Mouse (Mus musculus) MEL (cell line): Measurements from ENCODE around the gene Gnat1. TPM values are rescaled to one million over a fixed set of nuclear protein-coding genes. Genes with fewer than 3 reads are reported as not detected.

Source experiments
- DNase-seq: peaks from one replicate; pipeline ENCODE4 v3.0.0; 2011; ENCODE audit warnings: low read depth, low spot score
- H3K27ac ChIP-seq: 2 replicates; pipeline ENCODE4 v1.5.1; 2012; ENCODE audit warnings: low read depth, mild to moderate bottlenecking, control low read depth, low read length, moderate library complexity; ENCODE audit not compliant: control insufficient read depth
- H3K27me3 ChIP-seq, 2 experiments: fragments of 150-350 bp in 1 of 2; sonication (generic) in 1 of 2; 2 replicates each; pipeline ENCODE4 v1.6.1; 2012; ENCODE audit warnings: low read length in 2 of 2, mild to moderate bottlenecking in 2 of 2, improper control_type of control experiment in 1 of 2, moderate library complexity in 1 of 2; ENCODE audit not compliant: insufficient read depth in 2 of 2, control insufficient read depth in 1 of 2
- H3K36me3 ChIP-seq, 2 experiments: 2 replicates each; pipeline ENCODE4 v1.6.1; 2012 to 2014; ENCODE audit warnings: low read length in 2 of 2, improper control_type of control experiment in 1 of 2, inconsistent platforms in 1 of 2, mild to moderate bottlenecking in 1 of 2; ENCODE audit not compliant: insufficient read depth in 2 of 2, control insufficient read depth in 1 of 2
- H3K4me1 ChIP-seq, 2 experiments: fragments of 150-350 bp in 1 of 2; sonication (generic) in 1 of 2; 2 replicates each; pipeline ENCODE4 v1.6.1; 2012; ENCODE audit warnings: low read length in 2 of 2, improper control_type of control experiment in 1 of 2, mild to moderate bottlenecking in 1 of 2; ENCODE audit not compliant: insufficient read depth in 2 of 2, control insufficient read depth in 1 of 2
- H3K4me3 ChIP-seq, 2 experiments: fragments of 150-350 bp in 1 of 2; sonication (generic) in 1 of 2; 2 replicates each; pipeline ENCODE4 v1.5.1; 2012; ENCODE audit warnings: low read depth in 2 of 2, low read length in 2 of 2, mild to moderate bottlenecking in 2 of 2, moderate library complexity in 2 of 2, control low read depth in 1 of 2, improper control_type of control experiment in 1 of 2; ENCODE audit not compliant: control insufficient read depth in 1 of 2, insufficient read depth in 1 of 2
- H3K79me2 ChIP-seq: 2 replicates; pipeline ENCODE4 v1.6.1; 2012; ENCODE audit warnings: mild to moderate bottlenecking, low read length, moderate library complexity; ENCODE audit not compliant: control insufficient read depth, poor library complexity, insufficient read depth
- H3K9ac ChIP-seq: 2 replicates; pipeline ENCODE4 v1.6.1; 2012; ENCODE audit warnings: low read depth, mild to moderate bottlenecking, control low read depth, low read length, moderate library complexity; ENCODE audit not compliant: control insufficient read depth, poor library complexity, severe bottlenecking
- H3K9me3 ChIP-seq: fragments of 150-350 bp; sonication (generic); replicated peaks from 2 replicates; pipeline ENCODE4 v1.6.1; 2012; ENCODE audit warnings: mild to moderate bottlenecking, low read length, improper control_type of control experiment, moderate library complexity; ENCODE audit not compliant: insufficient read depth
- ETS1 ChIP-seq: IDR thresholded peaks from 2 replicates; pipeline ENCODE4 v1.6.1; 2012; ENCODE audit warnings: low read depth, mild to moderate bottlenecking, inconsistent platforms, low read length, improper control_type of control experiment, moderate library complexity
- HCFC1 ChIP-seq: IDR thresholded peaks from 2 replicates; pipeline ENCODE4 v1.6.1; 2012; ENCODE audit warnings: low read depth, mild to moderate bottlenecking, inconsistent platforms, low read length, improper control_type of control experiment, moderate library complexity
- JUND ChIP-seq: IDR thresholded peaks from 2 replicates; pipeline ENCODE4 v1.6.1; 2011; ENCODE audit warnings: low read depth, mild to moderate bottlenecking, improper control_type of control experiment, low read length
- NRF1 ChIP-seq: IDR thresholded peaks from 2 replicates; pipeline ENCODE4 v1.6.1; 2014; ENCODE audit warnings: low read depth, mild to moderate bottlenecking, inconsistent platforms, low read length, improper control_type of control experiment, moderate library complexity; ENCODE audit not compliant: poor library complexity, insufficient read depth, severe bottlenecking
- POLR2AphosphoS2 ChIP-seq: IDR thresholded peaks from 2 replicates; pipeline ENCODE4 v1.6.1; 2011; ENCODE audit warnings: low read length, improper control_type of control experiment
- POLR2AphosphoS5 ChIP-seq: IDR thresholded peaks from 2 replicates; pipeline ENCODE4 v1.6.1; 2012; ENCODE audit warnings: low read depth, borderline replicate concordance, mild to moderate bottlenecking, inconsistent platforms, low read length, moderate library complexity, mixed read lengths
- RCOR1 ChIP-seq: IDR thresholded peaks from 2 replicates; pipeline ENCODE4 v1.6.1; 2012; ENCODE audit warnings: low read depth, mild to moderate bottlenecking, inconsistent platforms, low read length, improper control_type of control experiment
- SIN3A ChIP-seq: IDR thresholded peaks from 2 replicates; pipeline ENCODE4 v1.6.1; 2012; ENCODE audit warnings: low read length, improper control_type of control experiment, inconsistent platforms
- TCF12 ChIP-seq: IDR thresholded peaks from 2 replicates; pipeline ENCODE4 v1.6.1; 2014; ENCODE audit warnings: low read depth, mild to moderate bottlenecking, inconsistent platforms, low read length, improper control_type of control experiment, moderate library complexity
- UBTF ChIP-seq: IDR thresholded peaks from 2 replicates; pipeline ENCODE4 v1.6.1; 2012; ENCODE audit warnings: low read depth, mild to moderate bottlenecking, inconsistent platforms, low read length, improper control_type of control experiment, moderate library complexity, borderline replicate concordance; ENCODE audit not compliant: insufficient read depth
- ZKSCAN1 ChIP-seq: IDR thresholded peaks from 2 replicates; pipeline ENCODE4 v1.6.1; 2012; ENCODE audit warnings: low read depth, mild to moderate bottlenecking, inconsistent platforms, low read length, improper control_type of control experiment, moderate library complexity
- ZNF384 ChIP-seq: IDR thresholded peaks from 2 replicates; pipeline ENCODE4 v1.6.1; 2012; ENCODE audit warnings: low read depth, mild to moderate bottlenecking, inconsistent platforms, low read length, improper control_type of control experiment
- polyA plus RNA-seq, 2 experiments: library from polyadenylated mRNA; stranded (reverse) in 1 of 2; unstranded in 1 of 2; fragments of >175 nt in 1 of 2; fragments of >200 nt in 1 of 2; gene quantifications; 2 replicates each; pipeline versions ENCODE4 v1.2.1 to v1.2.4; 2012; ENCODE audit warnings: low replicate concordance in 2 of 2, low read depth in 1 of 2; ENCODE audit not compliant: insufficient read length in 2 of 2, insufficient read depth in 1 of 2, missing spikeins in 1 of 2
- total RNA-seq: library from RNA; depleted of rRNA; stranded (reverse); fragments of 300-350 nt; gene quantifications from 2 replicates; pipeline ENCODE4 v1.2.3, GENCODE M21; 2012

Gnat1 gene
- total and polyA plus RNA-seq, 3 experiments: 0.27 to 326 TPM; not detected in 1

DNA sequence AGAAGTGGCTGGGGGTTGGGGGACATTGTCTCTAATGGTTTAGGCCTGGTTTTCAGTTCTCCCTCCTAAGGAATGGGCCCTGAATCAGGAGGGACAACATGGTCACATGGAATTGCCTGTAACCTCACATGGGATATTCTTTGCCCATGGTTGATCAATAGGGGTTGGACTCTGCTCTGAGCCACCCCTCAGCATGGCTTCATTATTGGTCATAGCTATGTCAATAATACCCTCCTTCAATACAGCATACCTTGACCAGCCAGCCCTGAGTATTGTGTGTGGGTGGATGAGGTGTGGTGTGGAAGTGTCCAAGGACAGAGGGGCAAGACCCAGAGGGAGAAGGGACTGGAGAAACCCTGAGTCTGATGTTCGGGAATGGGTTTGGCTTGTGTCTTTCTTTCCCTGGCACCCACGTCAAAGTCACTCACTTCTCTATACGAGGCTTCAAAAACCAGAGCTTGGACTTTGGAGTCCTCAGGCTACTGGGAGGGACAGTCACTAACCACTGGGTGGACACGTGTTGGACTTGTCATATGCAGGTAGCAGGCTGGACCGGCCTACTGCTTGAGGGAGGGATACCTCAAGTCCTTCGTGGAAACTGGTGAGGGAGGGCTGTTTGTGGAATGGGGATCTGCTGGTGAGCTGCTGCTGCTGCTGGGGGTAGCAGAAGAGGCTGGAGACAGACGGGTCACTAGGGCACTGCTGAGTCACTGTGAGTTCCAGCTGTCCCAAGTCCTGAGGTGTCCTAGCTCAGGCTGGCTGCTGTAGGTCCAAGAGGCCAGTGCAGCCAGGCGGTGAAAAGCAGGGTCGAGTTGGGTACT lies 4.7 kb downstream of the Gnat1 start:
- no peak overlapping the region for H3K4me3 ChIP-seq
- H3K27ac ChIP-seq: no peak overlapping the region
- H3K36me3 ChIP-seq: 0 out of 4 replicates have a peak, but pooled peaks cover 0 to 2% of the 10 kb centered on the region in 2 experiments
- H3K4me1 ChIP-seq: 0 out of 4 replicates have a peak, but pooled peaks cover 0 to 5% of the 10 kb centered on the region in 2 experiments
- peak; percentile 5 for DNase-seq
- no peaks in the 10 kb centered on the region for H3K79me2 ChIP-seq
- no peak for TF ChIP-seq ZNF384
- TF ChIP-seq RCOR1: no peak
- TF ChIP-seq UBTF: no peak
- no peak for TF ChIP-seq ZKSCAN1
- H3K9ac ChIP-seq: no peak overlapping the region
- peaks cover 17 to 23% of the 10 kb centered on the region in 2 experiments for H3K27me3 ChIP-seq
- no peaks in the 10 kb centered on the region for H3K9me3 ChIP-seq

GRCm38 (mm10) chr9:107670259-107670658 lies 9.3 kb downstream of the Gnat1 start:
- DNase-seq: no peak
- Histone ChIP-seq H3K9me3 (no peaks in the 10 kb centered on the region), H3K27ac (no peak overlapping the region), H3K36me3 (no peaks in the 10 kb centered on the region), H3K4me3 (no peak overlapping the region), H3K79me2 (no peaks in the 10 kb centered on the region), H3K9ac (no peak overlapping the region), H3K27me3 (peaks cover 26 to 33% of the 10 kb centered on the region in 2 experiments), H3K4me1 (no peaks in the 10 kb centered on the region)
- no peak for TF ChIP-seq ZKSCAN1
- no peak for TF ChIP-seq NRF1
- TF ChIP-seq POLR2AphosphoS5: no peak
- TF ChIP-seq TCF12: no peak
- TF ChIP-seq POLR2AphosphoS2: no peak
- no peak for TF ChIP-seq UBTF
- no peak for TF ChIP-seq HCFC1
- no peak for TF ChIP-seq JUND
- TF ChIP-seq ETS1: no peak
- no peak for TF ChIP-seq SIN3A
